Mouse (Mus musculus) limb, embryonic 10.5 days (tissue): ENCODE measurements around the gene Rxfp2. TPM values are rescaled to one million over a fixed set of nuclear protein-coding genes. Genes with fewer than 3 reads are reported as not detected.

Source experiments
- DNase-seq: peaks from one replicate; pipeline ENCODE4 v3.0.0-alpha.2; 2017; ENCODE audit warnings: low spot score
- H3K27ac ChIP-seq: fragments of 300-500 bp; sonication (generic); 2 replicates; pipeline ENCODE4 v1.5.1; 2016; ENCODE audit warnings: mild to moderate bottlenecking
- H3K27me3 ChIP-seq: fragments of 300-500 bp; sonication (generic); 2 replicates; pipeline ENCODE4 v1.6.1; 2016; ENCODE audit warnings: low read depth, mild to moderate bottlenecking; ENCODE audit not compliant: poor library complexity, severe bottlenecking
- H3K36me3 ChIP-seq: fragments of 300-500 bp; sonication (generic); 2 replicates; pipeline ENCODE4 v1.6.1; 2016; ENCODE audit warnings: mild to moderate bottlenecking, moderate library complexity
- H3K4me1 ChIP-seq: fragments of 300-500 bp; sonication (generic); 2 replicates; pipeline ENCODE4 v1.6.1; 2016
- H3K4me3 ChIP-seq: fragments of 300-500 bp; sonication (generic); 2 replicates; pipeline ENCODE4 v1.5.1; 2016; ENCODE audit warnings: mild to moderate bottlenecking, moderate library complexity
- H3K9me3 ChIP-seq: fragments of 300-500 bp; sonication (generic); replicated peaks from 2 replicates; pipeline ENCODE4 v1.6.1; 2016; ENCODE audit warnings: mild to moderate bottlenecking
- WGBS: fragments of 180-500 bp; shearing (Covaris S2); methylation state at CpG from one replicate; pipeline ENCODE4 v1.1.7; 2016; 5-methylcytosine and 5-hydroxymethylcytosine counted together
- polyA plus RNA-seq: library from polyadenylated mRNA; unstranded; fragments of >200 nt; fragmentation: Nextera tagmentation; extraction: Ambion mirVana; gene quantifications from 2 replicates; pipeline ENCODE4 v1.2.1, GENCODE M21; 2016

Rxfp2 gene
- polyA plus RNA-seq, 1 experiment from 2014 or later: 2.1 TPM

DNA sequence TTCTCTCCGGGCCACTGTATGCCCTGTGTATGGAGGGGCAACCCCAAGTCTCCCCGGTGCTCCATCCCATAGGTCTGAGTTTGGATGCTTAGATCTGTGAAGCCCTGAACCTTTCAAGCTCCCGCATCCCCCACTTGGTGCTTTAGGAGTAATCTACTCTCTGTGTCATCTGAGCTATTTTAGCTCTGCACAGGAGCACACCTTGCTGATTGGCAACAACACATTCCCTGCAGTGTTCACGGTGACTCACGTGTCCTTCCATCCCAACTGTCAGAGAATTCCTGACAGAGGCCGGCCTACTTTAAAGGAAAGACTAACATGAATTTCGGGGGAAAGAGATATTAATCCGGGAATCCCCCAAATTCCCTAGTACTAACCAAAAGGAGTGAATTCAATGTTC, 102.2 kb downstream of the Rxfp2 start:
- peaks cover 17% of the 10 kb centered on the region for H3K27me3 ChIP-seq
- H3K36me3 ChIP-seq: no peaks in the 10 kb centered on the region
- H3K27ac ChIP-seq: no peak overlapping the region
- WGBS: 93% methylated on average over 8 of the region's 8 CpGs
- H3K4me3 ChIP-seq: no peak overlapping the region
- H3K9me3 ChIP-seq: 0 out of 2 replicates have a peak, but pooled peaks cover 4% of the 10 kb centered on the region
- DNase-seq: no peak
- peaks cover 17% of the 10 kb centered on the region for H3K4me1 ChIP-seq

DNA sequence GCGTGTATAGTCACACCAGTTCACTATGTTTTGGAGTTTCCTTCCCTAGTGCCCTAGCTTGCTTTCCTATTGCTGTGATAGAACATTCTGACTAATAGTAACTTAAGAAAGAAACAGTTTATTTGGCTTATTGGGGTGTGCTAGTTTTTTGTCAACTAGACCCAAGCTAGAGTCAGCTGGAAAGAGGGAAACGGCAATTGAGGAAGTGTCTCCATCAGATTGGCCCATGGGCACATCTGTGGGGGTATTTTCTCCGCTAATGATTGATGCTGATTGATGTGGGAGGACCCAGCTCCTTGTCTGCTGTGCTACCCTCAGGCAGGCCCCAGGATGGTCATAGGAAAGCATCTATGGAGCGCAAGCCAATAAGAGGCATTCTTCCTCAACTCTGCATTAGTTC, 103.6 kb downstream of the Rxfp2 start:
- WGBS: 88% methylated on average over 4 of the region's 4 CpGs
- Histone ChIP-seq H3K9me3 (0 out of 2 replicates have a peak, but pooled peaks cover 1% of the 10 kb centered on the region), H3K36me3 (no peaks in the 10 kb centered on the region), H3K27ac (no peak overlapping the region), H3K27me3 (peaks cover 17% of the 10 kb centered on the region), H3K4me3 (no peak overlapping the region), H3K4me1 (peaks cover 13% of the 10 kb centered on the region)
- DNase-seq: no peak

- Histone ChIP-seq H3K4me1 (peaks cover 13% of the 10 kb centered on the region), H3K27ac (no peak overlapping the region), H3K9me3 (no peaks in the 10 kb centered on the region), H3K27me3 (peaks cover 17% of the 10 kb centered on the region), H3K4me3 (no peak overlapping the region), H3K36me3 (no peaks in the 10 kb centered on the region)
- 88% methylated on average over 2 of the region's 2 CpGs for WGBS
- DNase-seq: no peak
Observed at GRCm38 (mm10) chr5:150122571-150122970, 104.1 kb downstream of the Rxfp2 start.

DNA sequence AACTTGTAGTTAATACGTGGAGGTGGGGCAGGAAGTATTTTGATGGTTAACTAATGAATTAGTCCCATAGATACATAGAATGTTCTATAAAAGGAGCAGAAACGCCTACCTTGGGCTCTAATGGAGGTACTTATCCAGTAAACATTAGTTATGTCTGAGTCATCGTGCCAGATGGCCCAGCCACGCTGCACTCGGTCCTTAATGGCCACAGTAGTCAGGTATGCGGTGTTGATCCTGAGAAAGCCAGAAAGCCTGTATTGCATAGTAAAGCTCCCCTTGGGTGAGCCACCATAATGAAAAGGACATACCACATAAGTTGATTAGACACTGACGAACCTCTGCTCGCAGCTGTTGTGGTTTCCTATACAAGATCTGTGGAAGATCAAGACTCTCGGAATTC, 107.4 kb downstream of the Rxfp2 start:
- 89% methylated on average over 9 of the region's 9 CpGs for WGBS
- Histone ChIP-seq H3K27ac (no peak overlapping the region), H3K4me1 (peaks cover 5% of the 10 kb centered on the region; the same call in 1 of the 2 replicates), H3K36me3 (no peaks in the 10 kb centered on the region), H3K4me3 (no peak overlapping the region), H3K9me3 (no peaks in the 10 kb centered on the region), H3K27me3 (no peaks in the 10 kb centered on the region)
- no peak for DNase-seq

DNA sequence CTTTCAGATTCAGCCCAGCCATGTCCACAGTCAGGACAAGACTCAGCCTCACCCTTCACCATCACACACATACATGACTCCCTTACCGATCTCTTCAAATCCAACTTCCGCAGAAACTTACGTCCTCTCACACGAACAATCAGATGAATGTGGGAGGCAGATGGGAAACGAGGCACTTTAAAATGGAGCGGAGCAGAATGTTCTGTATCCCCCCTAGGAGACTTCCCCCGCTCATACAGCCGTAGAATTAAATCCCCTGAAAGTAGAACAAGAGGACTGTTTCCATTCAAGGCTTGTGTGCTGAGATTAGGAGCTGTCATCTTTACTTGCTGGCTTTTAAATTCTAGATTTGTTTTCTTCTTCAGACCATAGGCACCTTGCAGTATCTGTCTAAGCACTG, 110.0 kb downstream of the Rxfp2 start:
- no peaks in the 10 kb centered on the region for H3K27me3 ChIP-seq
- WGBS: 90% methylated on average over 8 of the region's 8 CpGs
- no peaks in the 10 kb centered on the region for H3K9me3 ChIP-seq
- no peaks in the 10 kb centered on the region for H3K36me3 ChIP-seq
- no peak overlapping the region for H3K27ac ChIP-seq
- no peak overlapping the region for H3K4me3 ChIP-seq
- no peak for DNase-seq
- H3K4me1 ChIP-seq: peaks cover 5% of the 10 kb centered on the region; the same call in 1 of the 2 replicates

GRCm38 (mm10) chr5:150130144-150130543, 111.7 kb downstream of the Rxfp2 start:
- H3K9me3 ChIP-seq: no peaks in the 10 kb centered on the region
- DNase-seq: no peak
- WGBS: 88% methylated on average over 7 of the region's 7 CpGs

DNA sequence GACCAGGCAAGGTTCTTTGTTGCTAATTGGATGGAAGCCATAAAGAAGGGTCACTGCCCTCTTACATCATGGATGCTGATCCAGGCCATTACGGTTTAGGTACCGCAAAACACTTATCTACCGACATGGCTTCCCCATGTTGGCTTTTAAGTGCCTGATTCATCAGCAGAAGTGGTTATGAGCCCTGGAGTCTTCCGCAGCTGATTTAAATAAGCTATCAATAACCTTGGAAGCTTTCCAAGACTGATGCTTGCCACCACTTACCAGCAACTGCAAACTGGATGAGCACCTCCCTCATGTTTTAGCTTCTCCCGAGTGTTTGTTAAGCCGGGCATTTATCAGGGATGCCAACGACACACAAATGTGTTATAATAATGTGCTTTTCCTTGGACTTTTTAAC, 112.7 kb downstream of the Rxfp2 start:
- 93% methylated on average over 7 of the region's 7 CpGs for WGBS
- DNase-seq: no peak
- peaks cover 5% of the 10 kb centered on the region; the same call in 1 of the 2 replicates for H3K4me1 ChIP-seq
- H3K9me3 ChIP-seq: no peaks in the 10 kb centered on the region
- H3K27ac ChIP-seq: no peak overlapping the region
- H3K27me3 ChIP-seq: no peaks in the 10 kb centered on the region
- no peaks in the 10 kb centered on the region for H3K36me3 ChIP-seq
- H3K4me3 ChIP-seq: no peak overlapping the region

More at GRCm38 (mm10) chr5:150130144-150130543, 111.7 kb downstream of the Rxfp2 start:
- Histone ChIP-seq H3K27me3 (no peaks in the 10 kb centered on the region), H3K4me1 (peaks cover 5% of the 10 kb centered on the region; the same call in 1 of the 2 replicates), H3K27ac (no peak overlapping the region), H3K4me3 (no peak overlapping the region), H3K36me3 (no peaks in the 10 kb centered on the region)

Other genes starting within 250 kb of the Rxfp2 start
- gene Fry, start 100.0 kb downstream of the Rxfp2 start, polyA plus RNA-seq: 3.2 and 3.3 TPM in 2 replicates